Mouse (Mus musculus) CH12.LX (cell line): ENCODE data around the gene Lrch1. TPM values are rescaled to one million over a fixed set of nuclear protein-coding genes. Genes with fewer than 3 reads are reported as not detected.

Source experiments
- DNase-seq: peaks from one replicate; pipeline ENCODE4 v3.0.0-alpha.2; 2013; ENCODE audit errors: extremely low read depth
- H3K27ac ChIP-seq: 2 replicates; pipeline ENCODE4 v1.5.1; 2012; ENCODE audit warnings: low read depth, mild to moderate bottlenecking, control low read depth, moderate library complexity; ENCODE audit not compliant: insufficient read depth
- H3K27me3 ChIP-seq: replicated peaks from 2 replicates; pipeline ENCODE3; 2012; ENCODE audit warnings: inconsistent platforms
- H3K36me3 ChIP-seq, 2 experiments: replicated peaks in 1 of 2; 2 replicates each; pipeline versions ENCODE3 to v1.6.1; 2012; ENCODE audit warnings: inconsistent platforms in 1 of 2, low read length in 1 of 2, mild to moderate bottlenecking in 1 of 2, mixed read lengths in 1 of 2, moderate library complexity in 1 of 2; ENCODE audit not compliant: control insufficient read depth in 1 of 2, insufficient read depth in 1 of 2
- H3K4me1 ChIP-seq, 2 experiments: 2 replicates each; pipeline ENCODE4 v1.6.1; 2012; ENCODE audit warnings: inconsistent platforms in 1 of 2, moderate library complexity in 1 of 2; ENCODE audit not compliant: insufficient read depth in 2 of 2, control insufficient read depth in 1 of 2
- H3K4me2 ChIP-seq: 2 replicates; pipeline ENCODE4 v1.6.1; 2012; ENCODE audit warnings: low read depth, mild to moderate bottlenecking, control low read depth; ENCODE audit not compliant: poor library complexity, insufficient read depth, severe bottlenecking
- H3K4me3 ChIP-seq, 3 experiments: fragments of 150-350 bp in 1 of 3; sonication (generic) in 1 of 3; replicated peaks in 1 of 3; 2 replicates each; pipeline versions ENCODE3 to v1.5.1; 2011 to 2012; ENCODE audit warnings: low read depth in 2 of 3, low read length in 2 of 3, mild to moderate bottlenecking in 2 of 3, moderate library complexity in 2 of 3, control low read depth in 1 of 3, improper control_type of control experiment in 1 of 3, inconsistent platforms in 1 of 3, mixed read lengths in 1 of 3; ENCODE audit not compliant: poor library complexity in 1 of 3
- H3K79me2 ChIP-seq: replicated peaks from 2 replicates; pipeline ENCODE4 v1.6.1; 2012; ENCODE audit warnings: mild to moderate bottlenecking, moderate library complexity; ENCODE audit not compliant: control insufficient read depth, poor library complexity, insufficient read depth, severe bottlenecking; ENCODE audit errors: extremely low read depth
- H3K9ac ChIP-seq: 2 replicates; pipeline ENCODE4 v1.6.1; 2012; ENCODE audit warnings: low read depth, mild to moderate bottlenecking, control low read depth, moderate library complexity; ENCODE audit not compliant: insufficient read depth
- H3K9me3 ChIP-seq: replicated peaks from 2 replicates; pipeline ENCODE3; 2012; ENCODE audit warnings: low read length, inconsistent platforms, mixed read lengths
- CHD1 ChIP-seq: IDR thresholded peaks from 2 replicates; pipeline ENCODE4 v1.6.1; 2012; ENCODE audit warnings: low read depth, low read length, improper control_type of control experiment, inconsistent platforms
- CHD2 ChIP-seq: IDR thresholded peaks from 2 replicates; pipeline ENCODE4 v1.6.1; 2011; ENCODE audit warnings: low read length, improper control_type of control experiment
- CTCF ChIP-seq, 2 experiments: IDR thresholded peaks in 1 of 2; conservative IDR thresholded peaks in 1 of 2; 2 replicates each; pipeline ENCODE4 v1.5.1; 2011 to 2012; ENCODE audit warnings: low read depth in 2 of 2, low read length in 2 of 2, improper control_type of control experiment in 1 of 2, inconsistent platforms in 1 of 2, mild to moderate bottlenecking in 1 of 2, moderate library complexity in 1 of 2
- E2F4 ChIP-seq: IDR thresholded peaks from 2 replicates; pipeline ENCODE4 v1.6.1; 2011; ENCODE audit warnings: low read depth, low read length, improper control_type of control experiment; ENCODE audit not compliant: insufficient replicate concordance
- ELF1 ChIP-seq: IDR thresholded peaks from 2 replicates; pipeline ENCODE4 v1.6.1; 2014; ENCODE audit warnings: low read depth, mild to moderate bottlenecking, inconsistent platforms, low read length, improper control_type of control experiment
- ETS1 ChIP-seq: conservative IDR thresholded peaks from 2 replicates; pipeline ENCODE4 v1.6.1; 2012; ENCODE audit warnings: low read depth, mild to moderate bottlenecking, inconsistent platforms, low read length, improper control_type of control experiment, moderate library complexity
- HCFC1 ChIP-seq: IDR thresholded peaks from 2 replicates; pipeline ENCODE4 v1.6.1; 2012; ENCODE audit warnings: low read depth, mild to moderate bottlenecking, inconsistent platforms, low read length, improper control_type of control experiment
- IRF4 ChIP-seq: IDR thresholded peaks from 2 replicates; pipeline ENCODE4 v1.6.1; 2014; ENCODE audit warnings: low read depth, mild to moderate bottlenecking, inconsistent platforms, low read length, improper control_type of control experiment
- JUN ChIP-seq: IDR thresholded peaks from 2 replicates; pipeline ENCODE4 v1.6.1; 2011; ENCODE audit warnings: low read depth, mild to moderate bottlenecking, low read length, improper control_type of control experiment, moderate library complexity; ENCODE audit not compliant: insufficient read depth
- KAT2A ChIP-seq: IDR thresholded peaks from 2 replicates; pipeline ENCODE4 v1.6.1; 2012; ENCODE audit warnings: low read length, improper control_type of control experiment, inconsistent platforms; ENCODE audit not compliant: insufficient replicate concordance
- MAFK ChIP-seq: IDR thresholded peaks from 2 replicates; pipeline ENCODE4 v1.6.1; 2011; ENCODE audit warnings: low read length, improper control_type of control experiment; ENCODE audit not compliant: insufficient replicate concordance
- MAZ ChIP-seq: IDR thresholded peaks from 2 replicates; pipeline ENCODE4 v1.6.1; 2012; ENCODE audit warnings: low read depth, mild to moderate bottlenecking, inconsistent platforms, low read length, improper control_type of control experiment, moderate library complexity
- MEF2A ChIP-seq: IDR thresholded peaks from 2 replicates; pipeline ENCODE4 v1.6.1; 2014; ENCODE audit warnings: low read depth, mild to moderate bottlenecking, inconsistent platforms, low read length, improper control_type of control experiment, borderline replicate concordance
- MXI1 ChIP-seq: IDR thresholded peaks from 2 replicates; pipeline ENCODE4 v1.6.1; 2011; ENCODE audit warnings: mild to moderate bottlenecking, low read depth, low read length, improper control_type of control experiment
- NRF1 ChIP-seq: IDR thresholded peaks from 2 replicates; pipeline ENCODE4 v1.6.1; 2014; ENCODE audit warnings: low read depth, mild to moderate bottlenecking, inconsistent platforms, low read length, improper control_type of control experiment, moderate library complexity
- POLR2A ChIP-seq: IDR thresholded peaks from 2 replicates; pipeline ENCODE4 v1.6.1; 2011; ENCODE audit warnings: low read depth, mild to moderate bottlenecking, improper control_type of control experiment, low read length
- POLR2AphosphoS2 ChIP-seq: IDR thresholded peaks from 2 replicates; pipeline ENCODE4 v1.6.1; 2011; ENCODE audit warnings: low read depth, low read length, improper control_type of control experiment
- RCOR1 ChIP-seq: conservative IDR thresholded peaks from 2 replicates; pipeline ENCODE4 v1.6.1; 2012; ENCODE audit warnings: low read depth, mild to moderate bottlenecking, inconsistent platforms, low read length, improper control_type of control experiment
- TCF12 ChIP-seq: IDR thresholded peaks from 2 replicates; pipeline ENCODE4 v1.6.1; 2014; ENCODE audit warnings: low read depth, mild to moderate bottlenecking, inconsistent platforms, low read length, improper control_type of control experiment
- ZC3H11A ChIP-seq: IDR thresholded peaks from 2 replicates; pipeline ENCODE4 v1.6.1; 2012; ENCODE audit warnings: low read depth, mild to moderate bottlenecking, inconsistent platforms, low read length, improper control_type of control experiment
- ZMIZ1 ChIP-seq: IDR thresholded peaks from 2 replicates; pipeline ENCODE4 v1.6.1; 2012; ENCODE audit warnings: low read depth, mild to moderate bottlenecking, inconsistent platforms, low read length, improper control_type of control experiment
- ZNF384 ChIP-seq: IDR thresholded peaks from 2 replicates; pipeline ENCODE4 v1.6.1; 2012; ENCODE audit warnings: low read depth, low read length, improper control_type of control experiment, inconsistent platforms
- dilution Hi-C: fragments of 300-500 bp; cut with MboI; formaldehyde crosslinking; loops from 2 replicates; pipeline ENCODE4 v1.14.3; 2020; ENCODE audit warnings: low sequenced_read_pairs; ENCODE audit not compliant: extremely low pct_unique_long_range_greater_than_20kb, extremely low pct_ligation_motif_present
- in situ Hi-C: fragments of 300-500 bp; cut with MboI; formaldehyde crosslinking; loops from 3 replicates; pipeline ENCODE4 v1.14.3; 2019; ENCODE audit warnings: low sequenced_read_pairs, low pct_ligation_motif_present, low pct_unique_long_range_greater_than_20kb, mixed read lengths
- polyA plus RNA-seq: library from polyadenylated mRNA; unstranded; fragments of >175 nt; gene quantifications from 2 replicates; pipeline ENCODE4 v1.2.1, GENCODE M21; 2012; ENCODE audit warnings: low read depth; ENCODE audit not compliant: insufficient read length
- total RNA-seq, 2 experiments: library from RNA; depleted of rRNA; stranded (reverse); fragments of 300-350 nt in 1 of 2; fragments of >200 nt in 1 of 2; gene quantifications; 2 replicates each; pipeline ENCODE4 v1.2.3; 2012 to 2014

The Lrch1 gene
- total and polyA plus RNA-seq, 3 experiments = 10.3 to 23.3 (median 12.8) TPM

- no peak overlapping the region for H3K4me2 ChIP-seq
- DNase-seq = no peak
- no peaks in the 10 kb centered on the region for H3K36me3 ChIP-seq
- in situ Hi-C loops (no loop called here), dilution Hi-C loops (no loop called here)
- TF ChIP-seq CHD2 (no peak), MAZ (no peak), KAT2A (no peak), MAFK (no peak), TCF12 (no peak), MEF2A (no peak), RCOR1 (no peak), POLR2A (no peak), ZC3H11A (no peak), ZNF384 (no peak), ZMIZ1 (no peak), POLR2AphosphoS2 (no peak), E2F4 (no peak), ELF1 (no peak), HCFC1 (no peak), JUN (no peak), CTCF (conservative IDR thresholded peaks at IDR 0.05 in 1 of 2, IDR thresholded peaks at IDR 0.05 in 1 of 2; ENCODE audit: low read depth in 2 of 2, low read length in 2 of 2) (no peak)
- no peak overlapping the region for H3K4me3 ChIP-seq
- H3K9me3 ChIP-seq = no peaks in the 10 kb centered on the region
- peaks cover 9% of the 10 kb centered on the region; the same call in 1 of the 2 replicates for H3K79me2 ChIP-seq
- no peaks in the 10 kb centered on the region for H3K27me3 ChIP-seq
- no peak overlapping the region for H3K27ac ChIP-seq
- peaks cover 27 to 93% of the 10 kb centered on the region in 2 experiments for H3K4me1 ChIP-seq
- H3K9ac ChIP-seq = no peak overlapping the region
Measured at GRCm38 (mm10) chr14:74884024-74884680, 63.5 kb downstream of the Lrch1 start.

- Histone ChIP-seq H3K36me3 (peaks cover 0 to 2% of the 10 kb centered on the region in 2 experiments), H3K4me2 (no peak overlapping the region), H3K79me2 (peaks cover 9% of the 10 kb centered on the region; the same call in 1 of the 2 replicates), H3K9ac (no peak overlapping the region), H3K27me3 (no peaks in the 10 kb centered on the region), H3K4me1 (peaks cover 20 to 90% of the 10 kb centered on the region in 2 experiments), H3K27ac (no peak overlapping the region), H3K9me3 (no peaks in the 10 kb centered on the region), H3K4me3 (no peak overlapping the region)
- DNase-seq = no peak
- in situ Hi-C loops (no loop called here), dilution Hi-C loops (no loop called here)
- TF ChIP-seq ZMIZ1 = no peak
- no peak for TF ChIP-seq CHD1
- TF ChIP-seq IRF4 = no peak
- TF ChIP-seq MXI1 = no peak
- TF ChIP-seq NRF1 = no peak
- no peak for TF ChIP-seq ETS1
Measured at GRCm38 (mm10) chr14:74883204-74883603, 64.5 kb downstream of the Lrch1 start.
